Mouse (Mus musculus): ENCODE measurements around the gene Olfr1501. TPM values are rescaled to one million over a fixed set of nuclear protein-coding genes. Genes with fewer than 3 reads are reported as not detected.

The Olfr1501 gene
- polyA plus RNA-seq, 1 experiment from 2014 or later = not detected

Other genes starting within 250 kb of the Olfr1501 start
- gene Olfr1487, start 233.3 kb downstream of the Olfr1501 start, polyA plus RNA-seq (2016; fragmentation: Nextera tagmentation; extraction: Ambion mirVana) = not detected in 2 replicates
- gene Olfr1489, start 219.1 kb downstream of the Olfr1501 start, polyA plus RNA-seq (2016; fragmentation: Nextera tagmentation; extraction: Ambion mirVana) = not detected in 2 replicates
- not detected in 2 replicates for gene Olfr1490, start 199.6 kb downstream of the Olfr1501 start, polyA plus RNA-seq (2016; fragmentation: Nextera tagmentation; extraction: Ambion mirVana)
- gene Olfr1491, start 153.4 kb downstream of the Olfr1501 start, polyA plus RNA-seq (2016; fragmentation: Nextera tagmentation; extraction: Ambion mirVana) = not detected in 2 replicates
- gene Olfr1493-ps1, start 127.4 kb downstream of the Olfr1501 start, polyA plus RNA-seq (2016; fragmentation: Nextera tagmentation; extraction: Ambion mirVana) = not detected in 2 replicates
- not detected in 2 replicates for gene Olfr1494, start 111.0 kb downstream of the Olfr1501 start, polyA plus RNA-seq (2016; fragmentation: Nextera tagmentation; extraction: Ambion mirVana)
- not detected in 2 replicates for gene Olfr1495, start 86.1 kb downstream of the Olfr1501 start, polyA plus RNA-seq (2016; fragmentation: Nextera tagmentation; extraction: Ambion mirVana)
- not detected in 2 replicates for gene Olfr1496, start 72.8 kb downstream of the Olfr1501 start, polyA plus RNA-seq (2016; fragmentation: Nextera tagmentation; extraction: Ambion mirVana)
- gene Olfr1497, start 52.5 kb downstream of the Olfr1501 start, polyA plus RNA-seq (2016; fragmentation: Nextera tagmentation; extraction: Ambion mirVana) = not detected in 2 replicates
- not detected in 2 replicates for gene Olfr1499, start 31.2 kb downstream of the Olfr1501 start, polyA plus RNA-seq (2016; fragmentation: Nextera tagmentation; extraction: Ambion mirVana)
- not detected in 2 replicates for gene Olfr1500, start 20.2 kb downstream of the Olfr1501 start, polyA plus RNA-seq (2016; fragmentation: Nextera tagmentation; extraction: Ambion mirVana)
- not detected in 2 replicates for gene Olfr1502, start 11.1 kb upstream of the Olfr1501 start, polyA plus RNA-seq (2016; fragmentation: Nextera tagmentation; extraction: Ambion mirVana)
- gene Olfr1504, start 47.2 kb upstream of the Olfr1501 start, polyA plus RNA-seq (2016; fragmentation: Nextera tagmentation; extraction: Ambion mirVana) = not detected in 2 replicates
- gene Olfr1505, start 62.8 kb upstream of the Olfr1501 start, polyA plus RNA-seq (2016; fragmentation: Nextera tagmentation; extraction: Ambion mirVana) = not detected in 2 replicates